Mouse (Mus musculus) liver, embryonic 16.5 days (tissue): ENCODE measurements around the gene Tns2. TPM values are rescaled to one million over a fixed set of nuclear protein-coding genes. Genes with fewer than 3 reads are reported as not detected.
"Not testable (repeated sequence)": the region's sequence is repeated elsewhere in the genome, so short reads cannot be mapped to it uniquely, and the experiment has no call there.

Experiments
- ATAC-seq: fragments of 200-750 bp; cut with Nextera tagmentation; 2 replicates; pipeline ENCODE4 v1.8.0; 2017; ENCODE audit warnings: low read depth, mild to moderate bottlenecking, moderate number of reproducible peaks, moderate library complexity
- H3K27ac ChIP-seq: fragments of 300-500 bp; sonication (generic); 2 replicates; pipeline ENCODE4 v1.5.1; 2014; ENCODE audit warnings: mild to moderate bottlenecking, low read length
- H3K27me3 ChIP-seq: fragments of 300-500 bp; sonication (generic); 2 replicates; pipeline ENCODE4 v1.6.1; 2014; ENCODE audit warnings: low read depth, low read length, mixed read lengths; ENCODE audit not compliant: control insufficient read depth, insufficient read depth
- H3K36me3 ChIP-seq: fragments of 300-500 bp; sonication (generic); 2 replicates; pipeline ENCODE4 v1.6.1; 2014; ENCODE audit warnings: mild to moderate bottlenecking; ENCODE audit not compliant: control insufficient read depth, insufficient read depth
- H3K4me1 ChIP-seq: fragments of 300-500 bp; sonication (generic); 2 replicates; pipeline ENCODE4 v1.6.1; 2014; ENCODE audit warnings: low read depth, low read length, mixed read lengths; ENCODE audit not compliant: control insufficient read depth
- H3K4me2 ChIP-seq: fragments of 300-500 bp; sonication (generic); 2 replicates; pipeline ENCODE4 v1.6.1; 2014; ENCODE audit warnings: low read depth, low read length, mixed read lengths
- H3K4me3 ChIP-seq: fragments of 300-500 bp; sonication (generic); 2 replicates; pipeline ENCODE4 v1.5.1; 2014; ENCODE audit warnings: low read depth, mild to moderate bottlenecking, low read length
- H3K9ac ChIP-seq: fragments of 300-500 bp; sonication (generic); 2 replicates; pipeline ENCODE4 v1.6.1; 2014; ENCODE audit warnings: low read depth, low read length
- H3K9me3 ChIP-seq: fragments of 300-500 bp; sonication (generic); replicated peaks from 2 replicates; pipeline ENCODE4 v1.6.1; 2016; ENCODE audit warnings: low read length; ENCODE audit not compliant: control insufficient read depth
- WGBS: fragments of 180-500 bp; shearing (Covaris S2); extraction: QIAGEN DNeasy Blood & Tissue Kit; methylation state at CpG from one replicate; pipeline ENCODE4 v1.1.7; 2014; ENCODE audit not compliant: insufficient replicate concordance; 5-methylcytosine and 5-hydroxymethylcytosine counted together
- polyA plus RNA-seq: library from polyadenylated mRNA; unstranded; fragments of >200 nt; fragmentation: Nextera tagmentation; extraction: Ambion mirVana; gene quantifications from 2 replicates; pipeline ENCODE4 v1.2.1, GENCODE M21; 2015

Tns2 gene
- polyA plus RNA-seq, 1 experiment from 2014 or later, result 6.8 TPM

DNA sequence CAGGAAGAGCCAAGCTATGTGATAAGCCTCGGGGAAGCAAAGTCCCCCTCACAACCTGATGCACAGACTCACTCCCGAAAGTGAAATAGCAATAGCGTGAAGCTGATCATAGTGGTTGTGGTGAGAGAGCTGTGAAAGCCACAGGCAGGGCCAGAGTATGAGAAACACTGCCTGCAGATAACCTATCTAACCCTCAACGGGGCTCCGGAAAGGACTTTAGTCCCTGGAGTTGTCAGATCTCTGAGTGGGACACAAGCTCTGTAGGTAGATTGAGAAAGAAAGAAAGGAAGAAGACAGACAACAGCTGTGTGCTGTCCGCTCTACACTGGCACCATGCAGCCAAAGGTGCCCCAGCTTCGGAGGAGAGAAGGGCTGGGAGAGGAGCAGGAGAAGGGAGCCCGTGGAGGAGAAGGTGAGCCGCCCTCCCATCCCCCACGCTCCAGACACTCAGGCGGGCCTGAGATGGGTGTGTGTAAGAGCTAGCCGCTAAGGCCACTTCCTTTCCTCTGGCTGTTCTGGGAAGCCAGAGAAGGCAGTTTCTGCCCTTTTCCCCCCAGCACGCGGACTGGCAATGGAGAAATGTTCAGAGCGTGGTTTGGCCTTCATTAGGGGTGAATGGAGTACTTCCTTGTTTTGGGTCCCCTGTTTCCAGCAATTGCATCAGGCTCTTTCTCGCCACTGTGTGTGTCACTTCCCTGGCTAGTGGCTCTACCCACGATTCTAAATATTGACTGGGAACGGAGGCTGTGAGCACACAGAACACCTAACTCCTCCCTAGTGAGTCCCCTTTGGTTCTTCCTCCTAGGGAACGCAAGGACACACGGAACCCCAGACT, 50.3 kb downstream of the Tns2 start, which contains the start of gene Soat2:
Soat2 (plus strand) TSS at position 226 of the 835 bp plus-strand sequence.
- H3K9me3 ChIP-seq, result no peaks in the 10 kb centered on the region
- peak within 1 kb of the TSS; percentile 75 for H3K27ac ChIP-seq
- H3K4me1 ChIP-seq, result peaks cover 31% of the 10 kb centered on the region
- H3K4me2 ChIP-seq, result peak within 1 kb of the TSS; percentile 76
- WGBS, result 5% methylated on average over 20 of the region's 20 CpGs
- peak within 1 kb of the TSS; percentile 51 for H3K9ac ChIP-seq
- peak; percentile 73 for ATAC-seq
- peaks cover 5% of the 10 kb centered on the region for H3K27me3 ChIP-seq
- H3K36me3 ChIP-seq, result no peaks in the 10 kb centered on the region
- peak within 1 kb of the TSS; percentile 60 for H3K4me3 ChIP-seq

- Histone ChIP-seq H3K4me1 (peaks cover 25% of the 10 kb centered on the region), H3K27me3 (no peaks in the 10 kb centered on the region), H3K36me3 (no peaks in the 10 kb centered on the region), H3K9ac (no peak overlapping the region), H3K27ac (no peak overlapping the region), H3K9me3 (no peaks in the 10 kb centered on the region), H3K4me2 (no peak overlapping the region), H3K4me3 (no peak overlapping the region)
- no peak for ATAC-seq
- WGBS, result 55% methylated on average over 4 of the region's 4 CpGs
These were observed 52.4 kb downstream of the Tns2 start for GRCm38 (mm10) chr15:102152646-102153045.

DNA sequence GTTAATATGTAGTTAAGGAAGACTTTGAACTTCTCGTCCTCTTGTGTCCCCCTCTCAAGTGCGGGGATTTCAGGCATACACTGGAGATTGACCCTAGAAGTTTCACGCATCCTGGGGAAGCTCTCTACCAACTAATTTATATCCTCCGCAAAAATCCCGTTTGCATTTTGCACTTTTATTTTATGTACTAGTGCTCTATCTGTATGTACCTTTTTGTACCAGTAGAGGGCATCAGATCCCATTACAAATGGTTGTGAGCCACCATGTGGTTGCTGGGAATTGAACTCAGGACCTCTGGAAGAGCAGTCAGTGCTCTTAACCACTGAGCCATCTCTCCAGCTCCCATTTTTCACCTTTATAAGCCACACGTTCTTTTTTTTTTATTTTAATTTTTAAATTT, 54.8 kb downstream of the Tns2 start:
- H3K4me3 ChIP-seq, H3K27ac ChIP-seq, ATAC-seq, H3K4me2 ChIP-seq, H3K9me3 ChIP-seq, H3K27me3 ChIP-seq, H3K36me3 ChIP-seq, H3K9ac ChIP-seq: not testable (repeated sequence)
- peaks cover 12% of the 10 kb centered on the region for H3K4me1 ChIP-seq
- WGBS, result 83% methylated on average over 6 of the region's 6 CpGs

GRCm38 (mm10) chr15:102156836-102157235, 56.6 kb downstream of the Tns2 start:
- ATAC-seq, result no peak
- Histone ChIP-seq H3K27me3 (no peaks in the 10 kb centered on the region), H3K9me3 (no peaks in the 10 kb centered on the region), H3K36me3 (no peaks in the 10 kb centered on the region), H3K4me1 (no peaks in the 10 kb centered on the region), H3K9ac (no peak overlapping the region), H3K4me2 (no peak overlapping the region), H3K27ac (no peak overlapping the region), H3K4me3 (no peak overlapping the region)
- 69% methylated on average over 20 of the region's 20 CpGs for WGBS

DNA sequence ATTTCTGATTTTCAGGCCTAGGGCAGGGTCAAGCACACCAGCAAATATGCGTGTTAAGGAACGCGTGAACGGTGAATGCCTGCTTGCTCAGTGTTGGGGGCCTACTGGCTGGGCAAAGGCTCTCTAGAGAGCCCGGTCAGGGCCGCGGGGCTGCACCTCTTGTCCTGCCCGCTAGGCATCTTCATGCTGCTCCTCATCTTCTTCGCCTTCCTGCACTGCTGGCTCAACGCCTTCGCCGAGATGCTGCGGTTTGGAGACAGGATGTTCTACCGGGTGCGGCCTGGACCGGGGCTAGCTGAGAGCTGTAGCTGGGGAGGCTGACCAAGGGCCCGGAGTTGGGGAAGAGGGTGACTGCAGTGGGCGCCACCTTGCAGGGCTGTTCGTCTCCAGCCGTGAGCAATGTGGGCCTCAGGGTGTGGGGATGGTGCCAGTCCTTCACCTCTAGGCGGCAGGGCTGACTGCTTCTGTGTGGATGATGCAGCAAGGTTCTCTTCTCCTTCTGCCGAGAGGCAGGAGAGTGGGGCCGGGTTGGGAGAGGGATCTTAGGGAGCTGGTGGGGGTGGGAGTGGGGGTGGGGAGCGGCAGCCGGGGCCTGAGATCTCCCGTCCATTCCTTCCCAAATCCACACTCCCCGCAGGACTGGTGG, 60.3 kb downstream of the Tns2 start:
- no peak overlapping the region for H3K4me2 ChIP-seq
- no peak overlapping the region for H3K27ac ChIP-seq
- WGBS, result 62% methylated on average over 27 of the region's 27 CpGs
- no peak overlapping the region for H3K4me3 ChIP-seq
- H3K9ac ChIP-seq, result no peak overlapping the region
- H3K36me3 ChIP-seq, result no peaks in the 10 kb centered on the region
- no peaks in the 10 kb centered on the region for H3K9me3 ChIP-seq
- no peaks in the 10 kb centered on the region for H3K4me1 ChIP-seq
- H3K27me3 ChIP-seq, result no peaks in the 10 kb centered on the region
- no peak for ATAC-seq

GRCm38 (mm10) chr15:102163900-102164693, 63.9 kb downstream of the Tns2 start:
- Histone ChIP-seq H3K4me3 (no peak overlapping the region), H3K27ac (no peak overlapping the region), H3K4me2 (no peak overlapping the region), H3K27me3 (no peaks in the 10 kb centered on the region), H3K9me3 (no peaks in the 10 kb centered on the region), H3K36me3 (no peaks in the 10 kb centered on the region), H3K9ac (no peak overlapping the region), H3K4me1 (no peaks in the 10 kb centered on the region)
- no peak for ATAC-seq
- WGBS, result 21% methylated on average over 3 of the region's 3 CpGs

GRCm38 (mm10) chr15:102165468-102166100, 65.4 kb downstream of the Tns2 start:
- H3K9ac ChIP-seq, result no peak overlapping the region
- no peak for ATAC-seq

More at GRCm38 (mm10) chr15:102165468-102166100, 65.4 kb downstream of the Tns2 start:
- Histone ChIP-seq H3K4me3 (no peak overlapping the region), H3K4me2 (no peak overlapping the region), H3K36me3 (no peaks in the 10 kb centered on the region), H3K9me3 (no peaks in the 10 kb centered on the region), H3K27me3 (no peaks in the 10 kb centered on the region), H3K4me1 (no peaks in the 10 kb centered on the region), H3K27ac (no peak overlapping the region)
- WGBS, result 13% methylated on average over 6 of the region's 6 CpGs
